Mouse (Mus musculus) CD4-positive helper T cell, adult 2 months (primary cell): ENCODE data around the gene Slc39a11.
A peak's percentile ranks its signal among the peaks of the same experiment; 100 is the strongest.
"Not testable (repeated sequence)": the region's sequence is repeated elsewhere in the genome, so short reads cannot be mapped to it uniquely, and the experiment has no call there.

Experiments used
- DNase-seq: peaks from one replicate; pipeline ENCODE4 v3.0.0-alpha.2; 2012; ENCODE audit warnings: low read depth, missing footprints, low spot score

The Slc39a11 gene

GRCm38 (mm10) chr11:113667704-113668103, 17.8 kb upstream of the Slc39a11 start:
- DNase-seq = no peak

DNA sequence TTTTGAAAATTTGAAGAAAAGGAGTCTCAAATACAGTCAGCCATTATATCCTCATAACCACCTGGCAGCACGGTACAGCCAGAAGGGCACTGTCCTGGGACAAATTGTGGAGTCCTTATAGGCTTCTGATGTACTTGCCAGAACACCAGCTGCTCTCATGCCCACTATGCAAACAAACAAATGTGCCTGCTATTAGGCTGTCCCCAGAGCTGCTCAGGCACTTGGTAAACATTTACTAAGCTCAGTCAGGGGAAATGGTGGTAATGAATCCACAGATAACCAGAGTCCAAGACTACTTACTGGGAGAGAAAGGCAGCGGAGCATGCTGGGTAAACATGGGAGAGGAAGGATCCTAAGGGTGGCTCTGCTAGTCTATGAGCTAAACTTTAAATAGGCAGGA, 17.2 kb upstream of the Slc39a11 start:
- no peak for DNase-seq

DNA sequence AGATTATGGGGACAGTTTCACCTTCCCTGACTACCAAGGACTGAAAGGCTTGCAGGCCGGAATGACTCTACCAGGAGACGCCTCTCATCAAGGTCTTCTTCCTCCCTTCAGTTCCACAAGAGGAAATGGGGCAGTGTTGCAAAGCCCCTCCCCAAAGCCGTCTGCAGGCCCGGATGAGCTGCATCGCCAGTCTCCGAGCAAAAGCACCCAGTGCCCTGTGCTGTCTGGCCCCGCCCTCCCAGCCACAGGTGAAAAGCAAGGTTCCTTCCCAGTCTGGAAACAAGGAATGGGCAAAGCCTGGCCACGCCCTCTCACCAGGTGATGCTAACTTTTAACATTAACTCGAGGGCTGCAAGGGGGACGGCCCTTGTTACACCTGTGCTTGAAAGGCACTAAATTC, 16.8 kb upstream of the Slc39a11 start:
- DNase-seq = peak; percentile 42

DNA sequence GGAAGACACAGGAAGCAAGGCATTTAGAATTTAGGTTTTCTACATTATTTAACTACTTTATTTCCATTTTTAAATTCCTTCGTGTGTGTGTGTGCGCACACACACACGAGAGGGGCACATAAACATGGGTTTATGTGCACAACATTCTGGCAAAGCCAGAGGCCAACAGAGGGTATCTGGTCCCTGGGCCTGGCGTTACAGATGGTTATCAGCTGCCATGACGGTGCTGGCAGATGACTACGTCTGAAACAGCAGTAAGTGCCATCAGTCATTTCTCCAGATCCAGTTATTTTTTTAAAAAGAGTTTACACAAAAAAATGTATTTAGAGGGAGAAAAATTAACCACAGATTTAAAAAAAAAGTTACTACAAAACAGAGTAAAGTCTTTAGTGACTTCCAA, 16.3 kb upstream of the Slc39a11 start:
- no peak for DNase-seq

DNA sequence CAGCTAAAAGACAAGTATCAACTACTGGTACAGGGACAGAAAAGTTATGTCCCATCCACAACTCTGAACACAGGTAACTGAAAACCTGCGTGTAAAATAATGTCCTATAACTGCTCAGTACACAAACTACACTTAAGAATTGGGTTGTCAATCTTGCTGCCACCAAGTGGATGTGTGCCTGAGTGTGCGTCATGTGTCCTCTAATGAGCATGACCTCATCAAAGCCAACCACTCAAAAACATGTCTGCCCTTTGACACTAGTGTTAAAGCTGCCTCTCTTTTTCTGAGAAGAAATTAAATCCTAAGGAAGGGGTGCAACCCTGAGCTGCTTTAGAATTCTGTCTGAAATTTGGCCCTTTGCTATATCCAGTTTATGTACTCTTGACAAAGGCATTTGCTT, 14.4 kb upstream of the Slc39a11 start:
- no peak for DNase-seq

GRCm38 (mm10) chr11:113661835-113662351, 12.0 kb upstream of the Slc39a11 start:
- no peak for DNase-seq

- no peak for DNase-seq
Observed at GRCm38 (mm10) chr11:113660940-113661339, 11.1 kb upstream of the Slc39a11 start.

DNA sequence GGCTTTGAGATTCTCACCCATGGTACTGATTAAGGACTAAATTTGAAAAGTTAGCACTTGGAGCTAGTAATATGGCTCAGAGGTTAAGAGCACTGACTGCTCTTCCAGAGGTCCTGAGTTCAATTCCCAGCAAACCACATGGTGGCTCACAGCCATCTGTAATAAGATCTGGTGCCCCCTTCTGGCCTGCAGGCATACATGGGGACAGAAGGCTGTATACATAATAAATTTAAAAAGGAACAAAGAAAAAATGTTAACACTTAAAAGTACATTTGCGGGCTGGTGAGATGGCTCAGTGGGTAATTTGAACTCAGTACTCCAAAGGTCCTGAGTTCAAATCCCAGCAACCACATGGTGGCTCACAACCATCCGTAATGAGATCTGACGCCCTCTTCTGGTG, 10.3 kb upstream of the Slc39a11 start:
- not testable (repeated sequence) for DNase-seq

DNA sequence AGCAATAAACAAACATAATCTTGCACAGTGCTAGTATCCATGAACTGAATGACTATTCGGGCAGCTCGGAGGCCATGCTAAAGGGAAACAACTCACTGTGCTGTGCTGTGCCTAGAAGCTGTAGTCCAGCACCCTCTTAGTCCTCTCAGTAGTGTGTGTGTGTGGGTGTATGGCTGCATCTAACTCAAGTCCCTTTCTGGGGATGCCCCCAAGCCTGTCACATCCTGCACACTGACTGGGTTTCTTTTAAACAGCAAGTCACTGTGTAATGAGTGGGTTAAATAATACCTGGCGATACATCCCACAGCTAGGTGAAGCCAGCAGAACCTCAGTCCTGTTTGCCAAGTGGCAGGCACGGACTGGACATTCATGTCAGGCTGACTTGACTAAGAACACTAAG, 8.9 kb upstream of the Slc39a11 start:
- no peak for DNase-seq

DNA sequence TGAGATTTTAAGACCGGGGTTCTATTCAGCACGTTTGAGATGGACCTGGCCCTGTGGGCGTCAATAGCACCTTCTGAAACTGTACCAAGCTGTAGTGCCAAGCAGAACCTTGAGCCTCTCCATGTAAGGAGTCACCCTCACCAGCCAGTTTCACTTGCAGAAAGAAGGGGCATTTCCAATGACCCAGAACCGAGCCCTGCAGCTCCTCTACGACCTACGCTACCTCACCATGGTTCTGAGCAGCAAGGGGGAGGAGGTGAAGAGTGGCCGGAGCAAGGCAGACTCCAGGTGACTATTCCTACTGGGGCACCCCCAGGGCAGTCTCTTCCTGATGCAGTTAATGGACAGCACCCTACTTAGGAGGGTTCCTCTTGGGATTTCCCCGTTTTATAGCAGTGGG, 8.4 kb upstream of the Slc39a11 start:
- no peak for DNase-seq

GRCm38 (mm10) chr11:113657221-113657620, 7.3 kb upstream of the Slc39a11 start:
- no peak for DNase-seq

DNA sequence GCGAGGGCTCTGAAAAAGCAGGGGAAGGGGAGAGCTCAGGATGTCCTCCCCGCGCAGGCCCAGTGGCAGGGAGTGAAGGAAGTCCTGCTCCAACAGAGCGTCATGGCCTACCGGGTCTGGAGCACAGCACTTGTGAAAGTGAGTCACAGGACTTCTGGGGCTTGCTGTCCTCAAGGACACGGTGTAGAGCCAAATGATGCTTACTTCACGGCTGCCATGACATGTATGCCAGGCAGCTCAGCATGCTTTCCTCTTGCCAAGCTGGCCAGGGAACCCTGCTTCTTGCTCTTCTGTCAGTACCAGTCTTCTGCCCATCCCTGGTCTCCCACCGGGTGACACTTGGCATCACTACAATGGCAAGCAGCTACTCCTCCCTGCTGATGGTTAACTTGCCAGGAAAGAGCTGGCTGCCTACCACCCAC, 6.6 kb upstream of the Slc39a11 start:
- DNase-seq = no peak

GRCm38 (mm10) chr11:113654561-113655270, 4.8 kb upstream of the Slc39a11 start:
- no peak for DNase-seq

- no peak for DNase-seq
Observed at GRCm38 (mm10) chr11:113654105-113654504, 4.2 kb upstream of the Slc39a11 start.

DNA sequence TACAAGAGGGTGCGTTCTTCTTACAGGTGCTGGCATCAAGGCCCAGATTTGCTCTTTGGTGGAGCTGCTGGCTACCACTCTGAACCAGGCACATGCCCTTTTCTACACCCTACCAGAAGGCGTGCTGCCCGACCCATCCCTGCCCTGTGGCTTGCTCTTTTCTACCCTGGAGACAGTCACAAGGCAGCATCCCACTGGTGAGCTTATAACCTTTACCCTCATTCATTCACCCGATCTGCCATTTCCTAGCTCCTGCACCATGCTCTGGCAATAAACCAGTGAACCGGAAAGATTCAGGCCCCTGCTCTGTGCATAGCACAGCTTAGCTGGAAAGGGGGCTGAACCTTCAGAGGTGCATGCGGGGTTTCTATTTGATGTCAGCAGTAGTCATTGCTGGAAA, 2.6 kb upstream of the Slc39a11 start:
- no peak for DNase-seq

- DNase-seq = peak; percentile 25
Observed at GRCm38 (mm10) chr11:113651907-113652273, 2.0 kb upstream of the Slc39a11 start.

- no peak for DNase-seq
Observed at GRCm38 (mm10) chr11:113651206-113651906, 1.5 kb upstream of the Slc39a11 start.

DNA sequence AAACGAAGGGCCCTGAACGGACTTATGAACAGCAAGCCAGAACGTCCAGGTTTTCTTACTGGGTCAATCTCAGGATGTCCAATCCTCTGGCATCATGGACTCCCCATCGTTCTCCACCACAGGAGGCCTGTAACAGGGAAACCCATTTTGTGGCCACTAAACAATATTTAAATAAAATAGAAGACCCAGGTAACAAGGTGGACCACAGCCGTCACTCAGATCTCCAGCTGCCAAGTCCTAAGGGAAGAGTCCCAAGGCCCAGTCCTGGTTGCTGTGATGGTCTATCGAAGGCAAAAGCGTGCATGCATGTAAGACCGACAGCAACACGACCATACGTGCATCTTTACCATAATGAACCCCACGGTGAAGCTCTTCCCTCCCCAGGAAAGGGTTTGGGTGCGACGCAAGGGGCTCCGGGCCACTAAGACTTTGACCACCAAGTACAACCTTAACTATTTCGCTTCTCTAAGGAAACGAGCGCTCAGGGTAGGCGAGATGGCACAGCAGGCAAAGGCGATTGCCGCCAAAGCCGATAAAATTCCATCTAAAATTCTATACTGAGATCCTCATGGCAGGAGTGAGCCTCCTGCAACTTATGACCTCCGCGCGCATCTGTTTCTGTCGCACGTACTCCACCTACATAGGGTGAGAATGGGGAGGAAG, 1.1 kb downstream of the Slc39a11 start, which contains the start of gene Cog1:
Gene Cog1 (plus strand): TSS at position 480 of the 663 bp plus-strand sequence.
- peak; percentile 14 for DNase-seq

DNA sequence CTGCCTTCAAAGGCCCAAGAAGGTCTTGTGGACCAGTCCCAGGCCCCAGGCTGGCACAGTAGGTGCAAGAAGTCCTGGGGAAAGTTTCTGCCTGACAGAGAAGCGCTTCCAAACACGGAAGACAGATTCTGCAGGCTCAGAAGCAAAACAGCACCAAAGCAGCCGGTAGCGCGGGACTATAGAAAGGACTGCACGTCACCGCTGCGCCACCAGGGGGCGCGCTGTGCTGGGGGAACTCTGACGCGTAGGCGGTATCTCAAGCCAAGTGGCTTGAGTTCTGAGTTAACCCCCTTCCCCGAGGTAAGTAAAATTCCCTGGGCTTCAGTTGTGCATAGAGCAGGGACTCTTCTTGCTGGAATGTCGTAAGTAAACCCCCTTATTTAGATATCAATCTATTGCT, 1.7 kb downstream of the Slc39a11 start:
- peak; percentile 88 for DNase-seq

- DNase-seq = no peak
Observed at GRCm38 (mm10) chr11:113645181-113645580, 4.7 kb downstream of the Slc39a11 start.

GRCm38 (mm10) chr11:113638680-113639079, 11.2 kb downstream of the Slc39a11 start:
- DNase-seq = no peak

- no peak for DNase-seq
Observed at GRCm38 (mm10) chr11:113634699-113635121, 15.2 kb downstream of the Slc39a11 start.
